Mouse (Mus musculus): ENCODE measurements at regions not wholly inside any gene's neighbourhood (a gene's known extent, or its start where the extent isn't known, plus 50 kb on each side); places are given as distances from the start of the nearest gene placed in this dataset.

DNA sequence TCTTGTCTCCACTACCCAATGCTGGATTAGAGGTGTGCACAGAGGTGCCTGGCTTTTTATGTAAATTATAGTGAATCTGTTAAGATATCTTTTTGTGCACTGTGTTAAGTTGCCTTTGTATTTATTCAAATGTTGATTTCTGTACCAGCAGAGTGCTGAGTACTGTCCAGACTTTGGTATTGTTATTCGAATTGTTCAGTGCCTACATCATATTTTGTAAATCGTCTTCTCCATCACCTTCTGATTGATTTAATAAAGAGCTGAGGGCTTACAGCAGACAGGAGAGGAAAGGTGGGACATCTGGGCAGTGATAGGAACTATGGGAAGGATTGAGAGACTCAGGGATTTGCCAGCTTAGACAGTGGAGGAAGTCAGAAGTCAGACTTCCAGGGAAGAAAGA lies 270.2 kb upstream of the Kazn start:
- 81% methylated on average over 2 of the region's 2 CpGs for WGBS
- Histone ChIP-seq H3K9ac (no peak overlapping the region), H3K27me3 (no peaks in the 10 kb centered on the region), H3K27ac (no peak overlapping the region), H3K4me1 (no peaks in the 10 kb centered on the region), H3K9me3 (no peaks in the 10 kb centered on the region), H3K4me2 (no peak overlapping the region), H3K36me3 (no peaks in the 10 kb centered on the region), H3K4me3 (no peak overlapping the region)
- ATAC-seq (ENCODE audit: borderline replicate concordance, extremely low read depth, low FRiP score, low TSS enrichment) = no peak

DNA sequence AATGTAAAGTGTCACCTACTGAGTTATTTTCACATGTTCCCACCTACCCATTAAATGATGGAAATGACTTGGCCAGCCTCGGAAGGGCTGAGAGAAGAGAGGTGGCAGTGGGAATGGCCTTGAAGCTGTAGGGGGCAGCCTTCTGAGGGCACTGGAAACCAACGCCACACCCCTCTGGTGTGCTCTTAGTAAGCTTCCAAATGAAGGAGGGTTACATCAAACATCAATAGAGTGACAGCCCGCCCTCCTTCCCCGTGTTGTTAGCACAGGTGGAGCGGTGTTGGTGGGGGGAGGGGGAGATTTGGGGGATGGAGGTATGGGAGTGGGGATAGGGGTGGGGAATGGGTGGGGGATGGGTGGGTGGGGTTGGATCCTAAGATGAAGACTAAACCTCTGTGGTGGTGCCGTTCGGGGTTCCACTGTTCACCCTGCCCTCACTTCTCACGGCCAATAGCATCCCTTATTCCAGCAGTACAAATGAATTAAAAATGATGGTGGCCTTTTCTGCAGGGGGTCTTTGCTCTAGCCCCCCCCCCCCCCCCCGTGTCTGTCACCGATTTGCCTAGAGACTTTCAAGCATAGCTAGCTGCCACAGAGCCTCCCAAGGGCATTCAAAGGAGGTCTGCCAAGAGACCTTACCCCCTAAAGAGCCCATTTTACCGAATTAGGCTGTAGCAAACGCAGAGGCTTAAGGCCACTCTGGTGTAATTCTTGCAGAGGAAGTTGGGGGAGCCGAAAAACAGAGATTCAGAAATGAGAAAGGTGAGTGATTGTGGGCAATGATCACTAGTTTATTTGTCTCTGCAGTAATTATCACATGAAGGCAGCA lies 267.4 kb upstream of the Kazn start:
- H3K4me3 ChIP-seq = no peak overlapping the region
- no peaks in the 10 kb centered on the region for H3K9me3 ChIP-seq
- H3K36me3 ChIP-seq = no peaks in the 10 kb centered on the region
- no peaks in the 10 kb centered on the region for H3K27me3 ChIP-seq
- H3K4me1 ChIP-seq = no peaks in the 10 kb centered on the region
- WGBS = 10% methylated on average over 12 of the region's 13 CpGs
- H3K9ac ChIP-seq = no peak overlapping the region
- ATAC-seq (ENCODE audit: borderline replicate concordance, extremely low read depth, low FRiP score, low TSS enrichment) = no peak
- no peak overlapping the region for H3K4me2 ChIP-seq
- H3K27ac ChIP-seq = no peak overlapping the region

DNA sequence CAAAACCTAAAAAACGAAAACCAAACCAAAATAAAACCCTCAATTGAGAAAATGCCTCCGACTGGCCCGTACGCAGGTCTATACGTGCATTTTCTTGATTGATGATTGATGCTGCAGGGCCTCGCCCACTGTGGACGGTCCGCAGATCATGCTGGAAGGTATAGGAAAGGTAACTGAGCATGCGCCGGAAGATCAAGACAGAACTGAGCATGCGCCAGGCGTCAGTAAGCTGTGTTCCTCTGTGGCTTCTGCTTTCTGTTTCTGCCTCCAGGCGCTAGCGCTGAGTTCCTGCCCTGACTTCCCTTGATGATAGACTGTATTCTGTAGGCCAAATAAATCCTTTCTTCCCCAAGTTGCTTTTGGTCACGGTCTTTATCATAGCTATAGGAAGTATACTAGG lies 264.6 kb upstream of the Kazn start:
- no peaks in the 10 kb centered on the region for H3K27me3 ChIP-seq

DNA sequence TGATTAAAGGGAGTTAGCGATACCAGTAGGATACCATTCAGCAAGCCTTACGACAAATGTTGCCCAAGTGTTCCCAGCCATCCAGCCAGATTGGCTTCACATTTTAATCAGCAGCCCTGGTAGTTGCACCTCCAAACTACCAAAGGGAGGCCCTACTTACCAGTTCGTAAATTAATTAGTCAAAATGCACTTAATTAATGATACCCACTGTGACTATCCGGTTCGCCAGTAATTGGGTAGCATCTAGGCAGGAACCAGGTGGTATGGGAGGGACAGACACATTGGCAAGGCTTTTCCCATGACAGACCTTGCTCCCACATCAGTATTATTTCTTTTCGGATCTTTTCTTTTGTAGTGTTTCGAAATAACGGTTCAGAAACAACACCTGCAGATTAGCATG lies 262.0 kb upstream of the Kazn start:
- no peak overlapping the region for H3K9ac ChIP-seq
- no peaks in the 10 kb centered on the region for H3K36me3 ChIP-seq
- H3K4me3 ChIP-seq = no peak overlapping the region
- H3K4me1 ChIP-seq = no peaks in the 10 kb centered on the region
- no peaks in the 10 kb centered on the region for H3K9me3 ChIP-seq
- 82% methylated on average over 8 of the region's 8 CpGs for WGBS
- no peak overlapping the region for H3K27ac ChIP-seq
- no peak overlapping the region for H3K4me2 ChIP-seq
- ATAC-seq (ENCODE audit: borderline replicate concordance, extremely low read depth, low FRiP score, low TSS enrichment) = no peak
- peaks cover 12% of the 10 kb centered on the region; the same call in 1 of the 2 replicates for H3K27me3 ChIP-seq

More for the DNA sequence above, 264.6 kb upstream of the Kazn start:
- Histone ChIP-seq H3K9me3 (no peaks in the 10 kb centered on the region), H3K36me3 (no peaks in the 10 kb centered on the region), H3K4me1 (no peaks in the 10 kb centered on the region), H3K27ac (no peak overlapping the region), H3K4me3 (no peak overlapping the region), H3K4me2 (no peak overlapping the region), H3K9ac (no peak overlapping the region)
- WGBS = 88% methylated on average over 15 of the region's 15 CpGs
- no peak for ATAC-seq (ENCODE audit: borderline replicate concordance, extremely low read depth, low FRiP score, low TSS enrichment)

DNA sequence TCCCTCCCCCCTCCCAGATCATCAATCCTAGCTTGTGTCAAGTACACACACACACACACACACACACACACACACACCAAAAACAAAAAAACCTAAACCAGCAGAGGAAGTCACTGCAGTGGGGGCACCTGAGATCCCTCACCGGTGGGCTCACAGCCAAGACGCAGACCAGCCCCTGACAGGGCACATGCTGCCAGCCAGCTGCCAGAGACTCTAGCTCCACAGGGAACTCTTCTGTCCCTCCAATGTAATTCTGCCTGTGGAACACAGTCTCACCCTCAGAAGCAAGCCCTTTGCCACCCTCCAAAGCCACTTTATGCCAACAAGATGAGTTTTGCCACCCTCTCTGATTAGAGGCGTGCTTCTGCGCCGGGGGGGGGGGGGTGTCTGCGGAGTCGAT lies 261.3 kb upstream of the Kazn start:
- H3K27ac ChIP-seq = no peak overlapping the region
- no peaks in the 10 kb centered on the region for H3K4me1 ChIP-seq
- peaks cover 12% of the 10 kb centered on the region; the same call in 1 of the 2 replicates for H3K27me3 ChIP-seq
- 86% methylated on average over 7 of the region's 7 CpGs for WGBS
- no peak overlapping the region for H3K4me3 ChIP-seq
- H3K36me3 ChIP-seq = no peaks in the 10 kb centered on the region
- no peak overlapping the region for H3K4me2 ChIP-seq
- H3K9me3 ChIP-seq = no peaks in the 10 kb centered on the region
- no peak for ATAC-seq (ENCODE audit: borderline replicate concordance, extremely low read depth, low FRiP score, low TSS enrichment)
- no peak overlapping the region for H3K9ac ChIP-seq

DNA sequence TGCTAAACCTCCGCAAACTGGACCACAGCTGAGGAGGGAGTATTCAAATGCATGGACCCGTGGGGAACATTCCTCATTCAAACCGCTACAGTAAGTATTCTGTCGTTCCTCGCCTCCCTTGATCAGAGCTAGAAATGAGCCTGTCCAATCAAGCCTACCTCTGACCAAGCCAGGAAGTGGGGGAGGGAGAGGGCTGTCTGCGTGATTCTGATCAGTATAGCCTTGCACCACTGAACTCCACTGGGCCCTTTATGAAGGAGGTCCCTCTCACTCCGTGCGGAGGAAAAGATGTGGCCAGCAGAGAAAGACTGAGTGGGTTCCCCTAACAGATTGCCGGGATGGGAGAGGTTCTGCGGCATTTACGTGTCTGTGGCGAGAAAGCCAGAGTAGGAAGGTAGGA lies 257.4 kb upstream of the Kazn start:
- Histone ChIP-seq H3K36me3 (no peaks in the 10 kb centered on the region), H3K27me3 (peaks cover 12% of the 10 kb centered on the region; the same call in 1 of the 2 replicates), H3K27ac (no peak overlapping the region), H3K9me3 (no peaks in the 10 kb centered on the region), H3K4me1 (peaks cover 8% of the 10 kb centered on the region; the same call in 1 of the 2 replicates), H3K4me2 (no peak overlapping the region), H3K4me3 (no peak overlapping the region), H3K9ac (no peak overlapping the region)
- WGBS = 47% methylated on average over 12 of the region's 12 CpGs
- no peak for ATAC-seq (ENCODE audit: borderline replicate concordance, extremely low read depth, low FRiP score, low TSS enrichment)

DNA sequence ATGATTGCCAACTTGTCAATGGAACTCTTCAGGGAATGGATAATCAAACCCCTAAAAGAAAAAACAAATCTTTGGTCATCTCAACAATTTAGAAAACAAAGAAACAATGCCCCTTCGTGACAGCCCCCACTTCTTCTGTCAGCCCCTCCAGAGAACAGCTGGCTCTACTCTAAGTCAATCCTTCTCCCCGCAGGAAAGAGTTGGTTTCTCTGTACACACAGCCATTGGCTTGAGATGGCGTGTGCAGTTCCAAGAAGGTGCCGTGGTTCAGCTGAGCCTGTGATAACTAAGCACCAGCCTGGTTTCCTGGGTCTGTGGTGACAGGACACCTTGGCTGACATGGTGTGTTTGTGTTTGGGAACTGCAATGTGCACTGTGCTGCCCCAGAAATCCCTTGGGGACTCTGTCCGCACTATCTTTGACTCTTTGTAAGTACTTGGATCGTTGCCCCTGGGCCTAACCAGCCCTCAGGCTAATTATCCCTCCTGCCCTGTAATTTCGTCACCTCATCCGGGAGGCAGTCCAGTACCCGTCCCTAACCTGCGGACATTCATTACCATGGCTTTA lies 253.8 kb upstream of the Kazn start:
- H3K9ac ChIP-seq = no peak overlapping the region
- peaks cover 12% of the 10 kb centered on the region; the same call in 1 of the 2 replicates for H3K27me3 ChIP-seq
- H3K4me3 ChIP-seq = no peak overlapping the region
- H3K27ac ChIP-seq = peak overlapping the region; percentile 16; the same call in 1 of the 2 replicates
- ATAC-seq (ENCODE audit: borderline replicate concordance, extremely low read depth, low FRiP score, low TSS enrichment) = peak; percentile 70; the same call in 1 of the 2 replicates
- H3K9me3 ChIP-seq = no peaks in the 10 kb centered on the region
- H3K4me2 ChIP-seq = no peak overlapping the region
- WGBS = 51% methylated on average over 10 of the region's 10 CpGs
- H3K4me1 ChIP-seq = peaks cover 8% of the 10 kb centered on the region; the same call in 1 of the 2 replicates
- H3K36me3 ChIP-seq = no peaks in the 10 kb centered on the region

DNA sequence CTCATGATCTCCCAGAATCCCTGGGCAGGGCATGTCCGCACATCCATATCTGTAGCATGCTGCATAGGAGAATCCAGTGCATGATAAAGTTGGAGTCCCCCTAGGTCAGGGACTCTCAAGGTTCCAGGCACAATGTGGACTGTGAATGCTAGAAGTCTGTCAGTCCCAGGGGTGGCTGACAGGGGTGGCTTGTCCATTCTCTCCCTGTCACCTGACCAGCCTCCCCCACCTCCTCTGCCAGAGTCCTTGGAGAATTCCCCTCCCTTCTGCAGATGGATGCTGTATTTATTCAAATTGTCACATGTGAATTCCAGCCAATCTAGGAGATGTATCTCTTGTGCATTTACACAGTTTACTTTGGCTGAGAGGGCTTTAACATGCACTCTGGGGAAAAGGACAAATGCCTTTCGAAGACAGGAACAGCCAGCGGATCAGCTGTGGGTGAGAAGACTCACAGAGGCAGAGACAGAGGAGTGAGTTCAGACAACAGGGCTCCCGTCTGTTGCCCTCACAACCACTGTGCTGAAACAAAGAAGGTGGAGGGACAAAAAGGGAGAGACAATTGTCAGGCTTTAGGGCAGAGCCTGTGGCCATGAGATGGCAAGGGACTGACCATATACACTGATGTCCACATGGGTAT lies 246.7 kb upstream of the Kazn start:
- no peaks in the 10 kb centered on the region for H3K27me3 ChIP-seq
- H3K27ac ChIP-seq = no peak overlapping the region
- no peaks in the 10 kb centered on the region for H3K36me3 ChIP-seq
- no peaks in the 10 kb centered on the region for H3K4me1 ChIP-seq
- no peak for ATAC-seq (ENCODE audit: borderline replicate concordance, extremely low read depth, low FRiP score, low TSS enrichment)
- H3K9ac ChIP-seq = no peak overlapping the region
- no peaks in the 10 kb centered on the region for H3K9me3 ChIP-seq
- no peak overlapping the region for H3K4me3 ChIP-seq
- WGBS = 37% methylated on average over 4 of the region's 4 CpGs
- no peak overlapping the region for H3K4me2 ChIP-seq

DNA sequence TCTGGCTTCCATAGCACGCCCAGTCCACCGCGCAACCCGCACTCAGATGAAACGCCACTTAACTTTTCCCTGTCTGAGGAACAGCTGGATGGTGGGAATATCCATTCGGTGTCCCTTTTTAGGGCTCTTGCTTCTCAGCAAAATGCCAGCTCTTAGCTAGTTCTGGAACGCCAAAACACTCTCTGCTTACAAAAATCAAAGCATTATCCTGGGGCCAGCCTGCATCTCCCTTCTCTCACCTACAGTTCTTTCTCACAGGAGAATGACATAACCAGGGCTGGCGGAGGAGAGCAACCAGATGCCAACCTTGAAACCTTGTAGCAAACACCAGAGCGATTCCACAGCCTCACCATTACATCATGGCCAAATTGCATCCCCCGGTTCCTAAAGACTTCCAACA lies 236.4 kb upstream of the Kazn start:
- H3K9me3 ChIP-seq = no peaks in the 10 kb centered on the region
- no peaks in the 10 kb centered on the region for H3K36me3 ChIP-seq
- no peak overlapping the region for H3K9ac ChIP-seq
- peak overlapping the region; percentile 35; the same call in 1 of the 2 replicates for H3K4me2 ChIP-seq
- 78% methylated on average over 10 of the region's 10 CpGs for WGBS
- peaks cover 16% of the 10 kb centered on the region for H3K4me1 ChIP-seq
- ATAC-seq (ENCODE audit: borderline replicate concordance, extremely low read depth, low FRiP score, low TSS enrichment) = no peak
- H3K27ac ChIP-seq = no peak overlapping the region
- no peaks in the 10 kb centered on the region for H3K27me3 ChIP-seq
- H3K4me3 ChIP-seq = no peak overlapping the region

DNA sequence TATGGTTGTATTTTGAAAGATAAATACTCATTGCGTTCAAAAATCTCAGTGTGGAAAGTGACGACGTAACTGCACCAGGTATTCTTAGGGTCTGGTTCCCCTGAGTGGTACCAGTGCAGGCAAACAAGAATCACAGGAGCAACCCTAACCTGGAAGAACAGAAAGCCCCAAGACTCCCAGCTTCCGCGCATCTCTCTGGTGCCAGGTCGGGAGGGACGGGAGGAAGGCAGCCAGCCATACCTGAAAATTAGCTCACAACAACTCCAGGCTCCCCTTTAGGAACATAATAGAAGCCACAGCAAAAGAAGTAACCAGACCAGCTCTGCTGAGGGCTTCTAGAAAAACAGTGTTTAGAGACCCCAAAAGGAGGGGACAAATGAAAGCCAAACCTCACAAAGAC lies 235.4 kb upstream of the Kazn start:
- Histone ChIP-seq H3K9ac (no peak overlapping the region), H3K9me3 (no peaks in the 10 kb centered on the region), H3K4me3 (no peak overlapping the region), H3K27me3 (no peaks in the 10 kb centered on the region), H3K4me2 (no peak overlapping the region), H3K27ac (no peak overlapping the region), H3K36me3 (no peaks in the 10 kb centered on the region), H3K4me1 (peaks cover 16% of the 10 kb centered on the region)
- WGBS = 78% methylated on average over 7 of the region's 7 CpGs
- ATAC-seq (ENCODE audit: borderline replicate concordance, extremely low read depth, low FRiP score, low TSS enrichment) = no peak

DNA sequence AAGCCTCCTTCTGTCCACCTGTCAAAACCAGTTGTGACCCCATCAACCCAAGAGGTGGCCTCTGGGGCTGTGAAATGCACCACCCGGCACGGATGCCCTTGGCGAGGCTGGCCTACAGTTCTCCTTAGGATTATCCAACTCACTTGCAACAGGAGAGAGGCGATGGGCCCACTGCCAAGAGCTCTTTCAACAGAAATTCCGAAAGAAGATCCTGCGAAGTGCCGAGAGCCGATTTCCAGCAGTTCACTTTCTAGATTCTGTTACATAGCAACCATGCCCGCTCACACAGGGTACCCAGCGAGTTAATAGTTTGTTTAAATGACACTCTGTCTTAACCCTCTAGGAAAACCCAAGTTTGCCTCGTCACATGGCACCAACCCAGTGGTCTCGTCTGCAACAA lies 234.8 kb upstream of the Kazn start:
- H3K9me3 ChIP-seq = no peaks in the 10 kb centered on the region
- no peaks in the 10 kb centered on the region for H3K36me3 ChIP-seq
- no peak overlapping the region for H3K4me3 ChIP-seq
- peaks cover 16% of the 10 kb centered on the region for H3K4me1 ChIP-seq
- 20% methylated on average over 12 of the region's 12 CpGs for WGBS
- no peaks in the 10 kb centered on the region for H3K27me3 ChIP-seq
- ATAC-seq (ENCODE audit: borderline replicate concordance, extremely low read depth, low FRiP score, low TSS enrichment) = peak; percentile 39; the same call in 1 of the 2 replicates
- H3K9ac ChIP-seq = no peak overlapping the region
- H3K4me2 ChIP-seq = no peak overlapping the region
- no peak overlapping the region for H3K27ac ChIP-seq

DNA sequence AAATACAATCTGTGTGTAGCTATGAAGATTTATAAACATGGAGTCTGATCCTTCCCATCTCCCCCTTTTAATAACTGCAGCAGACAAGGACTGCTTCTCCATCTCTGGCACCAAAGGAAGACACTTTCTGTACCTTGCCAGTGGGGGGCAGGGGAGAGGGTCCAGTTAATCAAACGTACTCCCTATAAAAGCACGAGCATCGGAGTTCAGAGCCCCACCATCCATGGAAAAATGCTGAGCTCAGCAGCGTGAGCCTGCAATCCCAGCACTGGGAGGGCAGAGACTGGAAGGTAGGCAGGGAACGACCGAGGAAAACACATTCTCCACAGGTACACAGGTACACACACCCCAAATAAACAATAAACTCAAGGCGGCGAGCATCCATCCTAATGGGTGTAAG lies 234.1 kb upstream of the Kazn start:
- 74% methylated on average over 8 of the region's 8 CpGs for WGBS
- Histone ChIP-seq H3K4me1 (peaks cover 16% of the 10 kb centered on the region), H3K9ac (no peak overlapping the region), H3K4me3 (no peak overlapping the region), H3K27ac (no peak overlapping the region), H3K9me3 (no peaks in the 10 kb centered on the region), H3K4me2 (no peak overlapping the region), H3K27me3 (no peaks in the 10 kb centered on the region), H3K36me3 (no peaks in the 10 kb centered on the region)
- no peak for ATAC-seq (ENCODE audit: borderline replicate concordance, extremely low read depth, low FRiP score, low TSS enrichment)
